Mouse (Mus musculus): Measurements from ENCODE around the gene Kcnj15. TPM values are rescaled to one million over a fixed set of nuclear protein-coding genes. Genes with fewer than 3 reads are reported as not detected.

Kcnj15 gene
- polyA plus RNA-seq, 1 experiment from 2014 or later = 0.28 TPM

DNA sequence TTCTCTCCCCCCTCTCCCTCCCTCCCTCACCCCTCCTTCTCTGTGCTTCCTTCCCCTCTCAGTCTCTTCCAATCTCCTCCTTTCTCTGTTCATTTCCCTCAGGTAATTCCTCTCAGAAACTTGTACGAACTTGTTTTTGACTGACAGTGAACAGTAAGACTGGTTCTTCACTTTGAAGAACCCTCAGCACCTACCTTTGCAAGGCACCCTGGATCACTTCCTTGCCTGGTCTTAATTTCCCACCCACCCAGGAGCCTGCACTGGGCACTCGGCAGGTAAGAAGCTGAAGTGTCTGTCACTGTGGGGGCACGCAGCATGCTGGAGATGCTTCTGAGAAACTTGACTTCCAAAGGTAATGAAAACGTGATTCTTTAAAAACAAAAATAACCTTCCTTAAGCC is 742 bp downstream of the Kcnj15 start:
- H3K36me3 ChIP-seq = no peaks in the 10 kb centered on the region
- ATAC-seq = no peak
- H3K27me3 ChIP-seq (replicated peaks) = no peaks in the 10 kb centered on the region
- no peak overlapping the region for H3K4me2 ChIP-seq (replicated peaks)
- no peaks in the 10 kb centered on the region for H3K4me1 ChIP-seq (replicated peaks)
- no peak overlapping the region for H3K27ac ChIP-seq
- H3K9ac ChIP-seq = no peak overlapping the region
- no peaks in the 10 kb centered on the region for H3K9me3 ChIP-seq
- 22% methylated on average over 4 of the region's 4 CpGs for WGBS
- H3K4me3 ChIP-seq (replicated peaks) = no peak overlapping the region

DNA sequence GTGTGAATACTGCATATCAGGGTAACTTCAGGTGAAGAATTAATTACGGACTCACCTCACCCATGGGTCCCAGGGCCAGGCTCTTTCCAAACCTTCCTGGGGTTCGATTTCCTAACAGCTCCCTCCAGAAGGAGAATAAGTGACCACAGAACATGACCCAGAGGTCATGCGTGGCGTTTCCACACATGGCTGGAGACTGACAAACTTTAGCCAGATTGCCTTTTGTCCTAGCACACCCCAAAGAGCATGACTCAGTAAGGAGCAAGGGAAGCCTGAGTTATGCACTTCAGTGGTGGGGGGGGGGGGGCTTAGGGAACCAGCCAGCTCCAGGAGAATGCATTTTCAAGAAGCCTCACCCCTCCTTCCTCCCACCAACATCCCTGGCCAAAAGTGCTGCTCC is 2.1 kb downstream of the Kcnj15 start:
- H3K9ac ChIP-seq = no peak overlapping the region
- no peaks in the 10 kb centered on the region for H3K9me3 ChIP-seq
- ATAC-seq = no peak
- no peak overlapping the region for H3K27ac ChIP-seq
- H3K36me3 ChIP-seq = no peaks in the 10 kb centered on the region
- no peaks in the 10 kb centered on the region for H3K27me3 ChIP-seq (replicated peaks)
- H3K4me2 ChIP-seq (replicated peaks) = no peak overlapping the region
- no peak overlapping the region for H3K4me3 ChIP-seq (replicated peaks)
- 57% methylated on average over 4 of the region's 4 CpGs for WGBS
- H3K4me1 ChIP-seq (replicated peaks) = no peaks in the 10 kb centered on the region

- no peaks in the 10 kb centered on the region for H3K4me1 ChIP-seq (replicated peaks)
- H3K9ac ChIP-seq = no peak overlapping the region
- ATAC-seq = no peak
- H3K36me3 ChIP-seq = no peaks in the 10 kb centered on the region
- H3K27me3 ChIP-seq (replicated peaks) = no peaks in the 10 kb centered on the region
- WGBS = 64% methylated on average over 5 of the region's 5 CpGs
- no peaks in the 10 kb centered on the region for H3K9me3 ChIP-seq
- H3K27ac ChIP-seq = no peak overlapping the region
- no peak overlapping the region for H3K4me2 ChIP-seq (replicated peaks)
- H3K4me3 ChIP-seq (replicated peaks) = no peak overlapping the region
These were observed 3.3 kb downstream of the Kcnj15 start for GRCm38 (mm10) chr16:95260693-95261092.

DNA sequence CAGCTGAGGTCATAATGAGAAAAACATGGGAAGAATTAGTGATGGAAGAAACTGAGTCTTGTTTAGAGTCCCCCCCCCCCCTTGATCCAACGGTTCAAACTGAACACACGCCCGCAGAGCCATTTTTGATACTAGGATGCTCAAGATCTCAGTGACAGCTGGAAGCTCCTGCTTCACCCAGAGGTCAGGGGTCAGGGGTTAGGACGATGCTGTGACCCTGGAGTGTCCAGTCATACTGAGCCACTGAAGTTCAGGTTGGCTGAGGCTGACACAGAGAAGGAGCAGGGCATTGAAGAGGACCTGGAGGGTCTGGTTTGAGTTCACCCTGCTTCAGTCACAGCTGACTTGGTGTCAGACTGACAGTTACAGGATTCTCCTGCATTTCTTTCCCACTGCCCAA is 4.4 kb downstream of the Kcnj15 start:
- Histone ChIP-seq H3K27me3 (replicated peaks) (no peaks in the 10 kb centered on the region), H3K4me3 (replicated peaks) (no peak overlapping the region), H3K9me3 (no peaks in the 10 kb centered on the region), H3K4me1 (replicated peaks) (no peaks in the 10 kb centered on the region), H3K27ac (no peak overlapping the region), H3K9ac (no peak overlapping the region), H3K36me3 (no peaks in the 10 kb centered on the region), H3K4me2 (replicated peaks) (no peak overlapping the region)
- WGBS = 74% methylated on average over 4 of the region's 4 CpGs
- no peak for ATAC-seq

DNA sequence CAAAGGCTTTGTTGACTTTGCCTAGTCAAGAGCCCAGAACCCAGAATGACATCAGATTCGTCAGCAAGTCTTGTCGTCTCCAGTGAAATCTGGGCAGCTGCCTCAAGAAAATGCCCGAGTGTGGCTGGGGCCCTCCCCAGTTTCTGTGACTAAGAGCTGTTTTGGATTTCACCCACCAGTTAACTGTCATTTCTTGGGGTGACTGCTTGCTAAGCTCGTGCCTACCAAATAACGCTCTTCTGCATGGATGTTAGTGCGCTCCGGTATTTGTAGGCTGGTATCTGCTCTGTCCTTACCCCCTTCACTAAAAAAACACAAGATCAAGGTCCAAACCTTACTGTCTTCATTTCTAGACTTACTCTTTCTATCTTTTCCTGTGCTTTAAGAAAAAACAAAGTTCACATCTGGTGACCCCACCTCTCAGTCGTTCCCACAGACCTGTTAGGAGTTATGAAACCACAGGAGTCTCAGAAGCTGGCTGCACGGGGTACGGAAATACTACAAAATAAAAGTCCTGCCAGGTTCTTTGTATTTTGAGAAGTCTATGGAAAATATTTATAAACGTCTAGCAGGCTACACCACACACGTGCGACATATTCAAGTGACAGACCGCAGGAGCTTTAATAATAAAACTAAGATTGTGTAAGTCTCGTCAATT is 5.5 kb downstream of the Kcnj15 start:
- Histone ChIP-seq H3K27ac (no peak overlapping the region), H3K36me3 (no peaks in the 10 kb centered on the region), H3K4me3 (replicated peaks) (no peak overlapping the region), H3K4me2 (replicated peaks) (no peak overlapping the region), H3K4me1 (replicated peaks) (no peaks in the 10 kb centered on the region), H3K9me3 (no peaks in the 10 kb centered on the region), H3K9ac (no peak overlapping the region), H3K27me3 (replicated peaks) (no peaks in the 10 kb centered on the region)
- 77% methylated on average over 15 of the region's 15 CpGs for WGBS
- no peak for ATAC-seq

DNA sequence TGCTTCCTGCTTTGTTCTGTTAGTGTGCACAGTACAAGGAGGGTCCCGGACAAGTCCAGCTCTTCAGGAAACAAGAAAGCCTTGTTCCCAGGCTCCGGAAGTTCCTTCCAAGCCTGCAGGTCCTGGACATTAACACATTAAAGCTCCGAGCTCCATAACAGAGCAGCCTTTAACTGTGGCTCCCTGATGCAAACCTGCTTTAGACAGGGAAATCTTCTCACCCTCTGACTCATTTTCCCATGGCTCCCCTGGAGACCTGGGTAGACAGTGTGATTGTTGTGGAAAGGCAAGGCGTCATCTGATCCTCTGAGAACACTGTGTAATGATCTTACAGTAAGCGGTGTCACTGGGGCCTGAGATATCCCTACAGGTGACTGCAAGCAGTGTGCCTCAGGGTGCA is 7.0 kb downstream of the Kcnj15 start:
- Histone ChIP-seq H3K27me3 (replicated peaks) (no peaks in the 10 kb centered on the region), H3K9ac (no peak overlapping the region), H3K4me2 (replicated peaks) (no peak overlapping the region), H3K4me1 (replicated peaks) (no peaks in the 10 kb centered on the region), H3K4me3 (replicated peaks) (no peak overlapping the region), H3K36me3 (no peaks in the 10 kb centered on the region), H3K27ac (no peak overlapping the region), H3K9me3 (no peaks in the 10 kb centered on the region)
- WGBS = 67% methylated on average over 5 of the region's 5 CpGs
- ATAC-seq = no peak

DNA sequence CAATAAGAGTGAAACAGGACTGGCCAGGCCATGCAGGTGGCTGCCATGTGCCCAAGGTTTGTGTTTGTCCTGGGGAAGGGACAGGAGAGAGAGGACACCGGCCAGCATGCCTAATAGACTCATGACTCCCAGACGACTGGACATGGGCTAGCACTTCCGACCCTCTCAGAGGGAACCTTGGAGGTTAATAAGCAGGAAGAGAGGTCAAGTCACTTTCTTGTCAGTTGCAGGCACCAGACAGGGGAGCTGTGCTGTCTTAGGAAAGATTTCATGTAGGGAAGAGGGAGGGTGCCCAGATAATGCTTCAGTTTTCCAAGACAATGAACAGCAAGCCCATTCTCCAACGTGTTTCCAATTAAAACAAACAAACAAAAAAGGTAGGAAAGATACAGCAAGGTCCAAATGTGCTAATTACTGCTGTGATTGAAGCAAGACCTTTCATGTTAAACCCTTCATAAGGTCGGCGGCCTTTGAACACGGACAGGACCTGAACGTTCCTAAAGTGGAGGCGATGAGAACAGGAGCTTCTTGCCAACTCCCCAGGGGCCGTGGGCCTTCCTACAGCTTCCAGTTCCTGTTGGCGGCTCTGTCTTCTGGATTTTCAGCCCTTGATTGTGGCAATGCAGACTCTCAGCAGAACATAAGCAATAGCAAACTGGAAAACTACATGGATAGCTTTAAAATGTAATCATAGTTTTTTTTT is 10.3 kb downstream of the Kcnj15 start:
- Histone ChIP-seq H3K27ac (no peak overlapping the region), H3K27me3 (replicated peaks) (no peaks in the 10 kb centered on the region), H3K4me1 (replicated peaks) (no peaks in the 10 kb centered on the region), H3K36me3 (no peaks in the 10 kb centered on the region), H3K4me2 (replicated peaks) (no peak overlapping the region), H3K9ac (no peak overlapping the region), H3K9me3 (no peaks in the 10 kb centered on the region), H3K4me3 (replicated peaks) (no peak overlapping the region)
- 60% methylated on average over 11 of the region's 11 CpGs for WGBS
- no peak for ATAC-seq

GRCm38 (mm10) chr16:95269610-95270009 is 12.3 kb downstream of the Kcnj15 start:
- no peaks in the 10 kb centered on the region for H3K4me1 ChIP-seq (replicated peaks)
- no peak overlapping the region for H3K4me2 ChIP-seq (replicated peaks)
- no peaks in the 10 kb centered on the region for H3K9me3 ChIP-seq
- no peaks in the 10 kb centered on the region for H3K27me3 ChIP-seq (replicated peaks)
- no peak overlapping the region for H3K4me3 ChIP-seq (replicated peaks)
- no peak for ATAC-seq
- no peaks in the 10 kb centered on the region for H3K36me3 ChIP-seq
- no peak overlapping the region for H3K9ac ChIP-seq
- WGBS = 47% methylated on average over 6 of the region's 6 CpGs
- H3K27ac ChIP-seq = no peak overlapping the region

DNA sequence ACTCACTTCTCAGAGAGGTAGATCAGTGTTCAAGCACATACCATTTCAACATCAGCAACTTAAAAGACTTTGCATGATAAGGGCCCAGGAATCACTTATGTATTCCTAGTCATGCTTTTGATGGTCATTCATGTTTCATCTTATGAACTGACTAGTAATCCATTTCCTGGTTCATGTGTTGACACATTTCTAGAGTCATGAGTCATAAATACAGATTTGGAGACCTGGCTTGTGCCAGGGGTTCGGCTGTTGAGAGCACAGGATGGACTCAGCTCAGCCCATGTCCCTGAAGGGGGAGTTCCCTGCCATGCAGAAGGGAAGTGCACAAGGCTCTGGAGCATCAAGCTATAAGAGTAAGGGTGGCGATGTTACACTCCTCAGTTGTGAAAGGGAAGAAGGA is 15.7 kb downstream of the Kcnj15 start:
- Histone ChIP-seq H3K9me3 (no peaks in the 10 kb centered on the region), H3K4me3 (replicated peaks) (no peak overlapping the region), H3K27me3 (replicated peaks) (no peaks in the 10 kb centered on the region), H3K9ac (no peak overlapping the region), H3K4me1 (replicated peaks) (no peaks in the 10 kb centered on the region), H3K36me3 (no peaks in the 10 kb centered on the region), H3K27ac (no peak overlapping the region), H3K4me2 (replicated peaks) (no peak overlapping the region)
- no peak for ATAC-seq
- WGBS = 86% methylated on average over 2 of the region's 2 CpGs

- H3K9me3 ChIP-seq = no peaks in the 10 kb centered on the region
- H3K27ac ChIP-seq = no peak overlapping the region
- H3K27me3 ChIP-seq (replicated peaks) = no peaks in the 10 kb centered on the region
- no peaks in the 10 kb centered on the region for H3K36me3 ChIP-seq
- no peak overlapping the region for H3K4me2 ChIP-seq (replicated peaks)
- H3K4me1 ChIP-seq (replicated peaks) = no peaks in the 10 kb centered on the region
- H3K4me3 ChIP-seq (replicated peaks) = no peak overlapping the region
- no peak overlapping the region for H3K9ac ChIP-seq
- no peak for ATAC-seq
- WGBS = 73% methylated on average over 10 of the region's 10 CpGs
These were observed 18.6 kb downstream of the Kcnj15 start for GRCm38 (mm10) chr16:95275713-95276502.

GRCm38 (mm10) chr16:95279015-95279414 is 21.7 kb downstream of the Kcnj15 start:
- H3K4me2 ChIP-seq (replicated peaks) = no peak overlapping the region
- no peak overlapping the region for H3K4me3 ChIP-seq (replicated peaks)
- H3K4me1 ChIP-seq (replicated peaks) = no peaks in the 10 kb centered on the region
- H3K36me3 ChIP-seq = no peaks in the 10 kb centered on the region
- no peaks in the 10 kb centered on the region for H3K9me3 ChIP-seq
- no peak for ATAC-seq
- H3K27ac ChIP-seq = no peak overlapping the region
- H3K9ac ChIP-seq = no peak overlapping the region
- no peaks in the 10 kb centered on the region for H3K27me3 ChIP-seq (replicated peaks)
- WGBS = 36% methylated on average over 3 of the region's 3 CpGs

DNA sequence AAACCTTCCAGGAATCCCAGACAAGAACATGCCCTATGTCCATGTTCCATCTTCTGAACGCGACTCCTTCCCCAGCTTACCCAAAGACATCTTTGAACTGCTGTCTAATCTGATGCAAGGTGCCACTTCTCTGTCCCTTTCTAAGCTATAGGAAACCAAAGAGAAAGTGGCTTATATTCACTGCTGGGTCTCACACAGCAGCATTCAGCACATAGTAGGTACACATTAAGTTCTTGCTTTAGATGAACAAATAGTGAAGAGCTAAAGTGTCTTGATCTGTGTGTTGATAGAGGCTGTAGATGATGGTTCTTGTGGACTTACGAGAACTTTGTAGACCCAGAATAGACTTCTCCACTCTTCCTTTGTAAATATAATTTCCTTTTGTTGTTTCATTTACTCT is 23.0 kb downstream of the Kcnj15 start:
- Histone ChIP-seq H3K27ac (no peak overlapping the region), H3K27me3 (replicated peaks) (no peaks in the 10 kb centered on the region), H3K36me3 (no peaks in the 10 kb centered on the region), H3K9me3 (no peaks in the 10 kb centered on the region), H3K4me3 (replicated peaks) (no peak overlapping the region), H3K9ac (no peak overlapping the region), H3K4me2 (replicated peaks) (no peak overlapping the region), H3K4me1 (replicated peaks) (no peaks in the 10 kb centered on the region)
- no peak for ATAC-seq
- WGBS = 93% methylated on average over 3 of the region's 3 CpGs

All from intestine, embryonic 15.5 days (tissue).